In the genomic region with DNA sequence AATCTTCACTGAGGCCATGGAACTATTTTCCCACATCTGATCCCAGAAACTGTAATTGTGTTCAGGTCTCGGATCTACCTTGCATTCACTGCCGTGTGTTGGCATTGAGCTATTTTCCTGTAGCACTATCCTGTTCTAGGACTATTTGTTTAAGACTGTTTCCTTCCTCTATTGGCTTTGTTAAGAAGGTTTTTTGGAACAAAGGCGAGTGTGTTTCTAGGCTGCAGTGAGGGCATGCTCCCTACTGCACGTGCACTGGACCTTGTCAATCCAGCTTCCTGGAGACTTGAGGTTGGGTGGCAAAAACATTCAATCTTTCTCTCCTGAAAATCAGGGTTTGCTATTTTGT, we compare ENCODE assay signal across 10 mouse cellular contexts. TPM values are rescaled to one million over a fixed set of nuclear protein-coding genes. Genes with fewer than 3 reads are reported as not detected.
DNase-seq lines count a peak whose midpoint lies in the region; ATAC-seq and TF ChIP-seq lines count a peak whose summit lies in the region.
"Had no signal": no experiment of that assay in that cellular context is flagged by ENCODE, and none has a peak within 500 bp of the region (broad histone marks: within the 10 kb centered on the region; RNA-seq: fewer than 3 reads in every experiment).

No protein-coding gene starts in this region.

- no peak for DNase-seq in layer of hippocampus, adult 2 months (ENCODE audit: low spot score in 2 of 2)
- no peak for DNase-seq in layer of hippocampus, postnatal 14 days (ENCODE audit: low spot score in 2 of 2)
- DNase-seq in forebrain, embryonic 14.5 days (ENCODE audit: low spot score): no peak
- no peak for DNase-seq in layer of hippocampus, adult 18-20 months (ENCODE audit: low spot score in 2 of 2)
- DNase-seq in left cerebral cortex, postnatal 14 days (ENCODE audit: low spot score in 2 of 2): no peak
- DNase-seq in testis, postnatal 14 days (ENCODE audit: low spot score): no peak
- DNase-seq: thymus, adult 18-20 months had no signal

- no peaks in the 10 kb centered on the region for H3K9me3 ChIP-seq in forebrain, embryonic 14.5 days (replicated peaks; ENCODE audit: control insufficient read depth, low read length)
- no peaks in the 10 kb centered on the region for H3K9me3 ChIP-seq in intestine, postnatal 0 days (ENCODE audit: control insufficient read depth)
- no peaks in the 10 kb centered on the region for H3K9me3 ChIP-seq in neural tube, embryonic 14.5 days (ENCODE audit: control insufficient read depth, low read length)
- H3K9me3 ChIP-seq: G1E had no signal

- H3K36me3 ChIP-seq in forebrain, embryonic 14.5 days (ENCODE audit: control insufficient read depth, insufficient read depth, low read length): no peaks in the 10 kb centered on the region
- no peaks in the 10 kb centered on the region for H3K36me3 ChIP-seq in intestine, postnatal 0 days (ENCODE audit: control insufficient read depth, insufficient read depth)
- no peaks in the 10 kb centered on the region for H3K36me3 ChIP-seq in neural tube, embryonic 14.5 days (ENCODE audit: control insufficient read depth, insufficient read depth, low read length)
- H3K36me3 ChIP-seq: G1E had no signal

- no peak overlapping the region for H3K9ac ChIP-seq in forebrain, embryonic 14.5 days (ENCODE audit: low read length)
- H3K9ac ChIP-seq in intestine, postnatal 0 days (ENCODE audit: low read depth, low read length): no peak overlapping the region
- H3K9ac ChIP-seq in neural tube, embryonic 14.5 days (replicated peaks; ENCODE audit: low read depth, low read length): no peak overlapping the region

- 25% methylated on average over 4 of the region's 4 CpGs for WGBS in forebrain, embryonic 14.5 days
- WGBS in intestine, postnatal 0 days: 43% methylated on average over 4 of the region's 4 CpGs
- WGBS in neural tube, embryonic 14.5 days: 34% methylated on average over 4 of the region's 4 CpGs

- intact Hi-C loops in left cerebral cortex, postnatal 14 days (cut with DNase I): no loop called here

- no peaks in the 10 kb centered on the region for H3K27me3 ChIP-seq in forebrain, embryonic 14.5 days (replicated peaks; ENCODE audit: control insufficient read depth, insufficient read depth, low read length)
- H3K27me3 ChIP-seq in intestine, postnatal 0 days (replicated peaks; ENCODE audit: control insufficient read depth, insufficient read depth, low read length): no peaks in the 10 kb centered on the region
- H3K27me3 ChIP-seq in neural tube, embryonic 14.5 days (ENCODE audit: control insufficient read depth, insufficient read depth, low read length): no peaks in the 10 kb centered on the region

- no peaks in the 10 kb centered on the region for H3K4me1 ChIP-seq in forebrain, embryonic 14.5 days (ENCODE audit: control insufficient read depth, insufficient read depth, low read length)
- H3K4me1 ChIP-seq in intestine, postnatal 0 days (replicated peaks; ENCODE audit: control insufficient read depth, insufficient read depth, low read length): no peaks in the 10 kb centered on the region
- peaks cover 11% of the 10 kb centered on the region; the same call in 1 of the 2 replicates for H3K4me1 ChIP-seq in neural tube, embryonic 14.5 days (ENCODE audit: control insufficient read depth, insufficient read depth, low read length)

- TF ChIP-seq CTCF in layer of hippocampus, adult 2 months (conservative IDR thresholded peaks at IDR 0.05): no peak
- no peak for TF ChIP-seq CTCF in intestine, postnatal 0 days (IDR thresholded peaks at IDR 0.05; ENCODE audit: low read depth)

- H3K4me2 ChIP-seq in forebrain, embryonic 14.5 days (ENCODE audit: low read length): no peak overlapping the region
- no peak overlapping the region for H3K4me2 ChIP-seq in intestine, postnatal 0 days (replicated peaks; ENCODE audit: low read depth)
- H3K4me2 ChIP-seq in neural tube, embryonic 14.5 days (ENCODE audit: low read depth, low read length): no peak overlapping the region

- H3K27ac ChIP-seq in layer of hippocampus, adult 2 months: peak overlapping the region; percentile 72
- 0 out of 2 replicates have a peak overlapping the region, but pooled peaks have one; percentile 52 for H3K27ac ChIP-seq in forebrain, embryonic 14.5 days (ENCODE audit: low read depth, low read length)
- peak overlapping the region; percentile 50; the same call in 1 of the 2 replicates for H3K27ac ChIP-seq in intestine, postnatal 0 days (ENCODE audit: low read depth, low read length)
- peak overlapping the region; percentile 35 for H3K27ac ChIP-seq in neural tube, embryonic 14.5 days (ENCODE audit: low read depth, low read length)

- no peak for ATAC-seq in forebrain, embryonic 14.5 days
- no peak for ATAC-seq in intestine, postnatal 0 days
- ATAC-seq in neural tube, embryonic 14.5 days (ENCODE audit: low read depth): no peak

- no peak overlapping the region for H3K4me3 ChIP-seq in layer of hippocampus, adult 2 months
- no peak overlapping the region for H3K4me3 ChIP-seq in forebrain, embryonic 14.5 days (ENCODE audit: low read depth, low read length)
- no peak overlapping the region for H3K4me3 ChIP-seq in intestine, postnatal 0 days (ENCODE audit: low read depth, low read length)
- H3K4me3 ChIP-seq in neural tube, embryonic 14.5 days (ENCODE audit: low read depth, low read length): no peak overlapping the region

RNA-seq across cellular contexts. Expression of a gene that starts 16.8 kb away (rescaled TPM):
- total RNA-seq in layer of hippocampus, adult 2 months (2021): 10 to 100 TPM; 43.2 to 52.5 TPM
- total RNA-seq in layer of hippocampus, postnatal 14 days (2021): 10 to 100 TPM; 44.3 to 50.3 TPM
- 37.2 and 37.4 TPM in 2 replicates for polyA plus RNA-seq in forebrain, embryonic 14.5 days (2014; fragmentation: Nextera tagmentation; extraction: Ambion mirVana)
- polyA plus RNA-seq in intestine, postnatal 0 days (2015; fragmentation: Nextera tagmentation; extraction: Ambion mirVana): 4.1 and 4.7 TPM in 2 replicates
- polyA plus RNA-seq in neural tube, embryonic 14.5 days (2014; fragmentation: Nextera tagmentation; extraction: Ambion mirVana): 31.6 and 36.1 TPM in 2 replicates
- 10 to 100 TPM; 43.3 to 44.2 TPM for total RNA-seq in layer of hippocampus, adult 18-20 months (2021)
- total RNA-seq in left cerebral cortex, postnatal 14 days (2021): 10 to 100 TPM; 56.0 to 65.8 TPM

RNA-seq across cellular contexts. Expression of a gene that starts 24.6 kb away (rescaled TPM):
- total RNA-seq in layer of hippocampus, adult 2 months (2021): 1 to 10 TPM; 6.1 to 7.0 TPM
- 1 to 10 TPM; 8.5 to 9.4 TPM for total RNA-seq in layer of hippocampus, postnatal 14 days (2021)
- polyA plus RNA-seq in forebrain, embryonic 14.5 days (2014; fragmentation: Nextera tagmentation; extraction: Ambion mirVana): 5.5 and 7.4 TPM in 2 replicates
- 0.29 and 0.51 TPM in 2 replicates for polyA plus RNA-seq in intestine, postnatal 0 days (2015; fragmentation: Nextera tagmentation; extraction: Ambion mirVana)
- polyA plus RNA-seq in neural tube, embryonic 14.5 days (2014; fragmentation: Nextera tagmentation; extraction: Ambion mirVana): 2.8 and 3.9 TPM in 2 replicates
- total RNA-seq in layer of hippocampus, adult 18-20 months (2021): 1 to 10 TPM; 5.7 to 6.2 TPM
- 10 to 100 TPM; 10.1 to 10.3 TPM for total RNA-seq in left cerebral cortex, postnatal 14 days (2021)
